Mouse (Mus musculus): Measurements from ENCODE around the gene Akr1b3. TPM values are rescaled to one million over a fixed set of nuclear protein-coding genes. Genes with fewer than 3 reads are reported as not detected.

Gene Akr1b3
- total and polyA plus RNA-seq, 2 experiments from 2014 or later, result 88.6 to 98.3 TPM

GRCm38 (mm10) chr6:34272462-34272861 is 44.8 kb downstream of the Akr1b3 start:
- no peak overlapping the region for H3K27ac ChIP-seq (ENCODE audit: low read depth, low read length)
- H3K4me1 ChIP-seq (ENCODE audit: insufficient read depth), result no peaks in the 10 kb centered on the region
- no peak overlapping the region for H3K4me2 ChIP-seq (ENCODE audit: low read depth)
- H3K9me3 ChIP-seq (ENCODE audit: low read length), result no peaks in the 10 kb centered on the region
- 85% methylated on average over 5 of the region's 5 CpGs for WGBS
- DNase-seq (no peak), ATAC-seq (no peak)
- H3K36me3 ChIP-seq (ENCODE audit: insufficient read depth), result no peaks in the 10 kb centered on the region
- no peak for TF ChIP-seq CTCF (IDR thresholded peaks at IDR 0.05; ENCODE audit: low read depth)
- H3K4me3 ChIP-seq (ENCODE audit: low read depth, low read length), result no peak overlapping the region
- no peak overlapping the region for H3K9ac ChIP-seq
- no peaks in the 10 kb centered on the region for H3K27me3 ChIP-seq (ENCODE audit: insufficient read depth, low read length)

GRCm38 (mm10) chr6:34270717-34271116 is 46.6 kb downstream of the Akr1b3 start:
- Histone ChIP-seq H3K4me3 (ENCODE audit: low read depth, low read length) (no peak overlapping the region), H3K36me3 (ENCODE audit: insufficient read depth) (no peaks in the 10 kb centered on the region), H3K27ac (ENCODE audit: low read depth, low read length) (no peak overlapping the region), H3K27me3 (ENCODE audit: insufficient read depth, low read length) (no peaks in the 10 kb centered on the region), H3K4me1 (ENCODE audit: insufficient read depth) (no peaks in the 10 kb centered on the region), H3K4me2 (ENCODE audit: low read depth) (no peak overlapping the region), H3K9ac (no peak overlapping the region), H3K9me3 (ENCODE audit: low read length) (no peaks in the 10 kb centered on the region)
- no peak for TF ChIP-seq CTCF (IDR thresholded peaks at IDR 0.05; ENCODE audit: low read depth)
- WGBS, result 13% methylated on average over 6 of the region's 6 CpGs
- DNase-seq (peak; percentile 58), ATAC-seq (peak; percentile 76)

- Histone ChIP-seq H3K4me1 (ENCODE audit: insufficient read depth) (no peaks in the 10 kb centered on the region), H3K9me3 (ENCODE audit: low read length) (no peaks in the 10 kb centered on the region; the same call in 1 of the 2 replicates), H3K27ac (ENCODE audit: low read depth, low read length) (no peak overlapping the region), H3K36me3 (ENCODE audit: insufficient read depth) (no peaks in the 10 kb centered on the region), H3K4me2 (ENCODE audit: low read depth) (no peak overlapping the region), H3K4me3 (ENCODE audit: low read depth, low read length) (no peak overlapping the region), H3K27me3 (ENCODE audit: insufficient read depth, low read length) (no peaks in the 10 kb centered on the region), H3K9ac (no peak overlapping the region)
- 51% methylated on average over 5 of the region's 5 CpGs for WGBS
- DNase-seq, result no peak
- no peak for TF ChIP-seq CTCF (IDR thresholded peaks at IDR 0.05; ENCODE audit: low read depth)
- ATAC-seq, result no peak
Observed at GRCm38 (mm10) chr6:34258546-34258945, 58.7 kb downstream of the Akr1b3 start.

Other genes starting within 250 kb of the Akr1b3 start
- gene Slc35b4, start 140.4 kb downstream of the Akr1b3 start, total RNA-seq (2014; rRNA removed), result 24.0 and 26.2 TPM in 2 replicates
- gene Slc35b4, start 140.4 kb downstream of the Akr1b3 start, polyA plus RNA-seq (2015; fragmentation: Nextera tagmentation; extraction: Ambion mirVana), result 23.8 and 34.7 TPM in 2 replicates
- 1.1 and 3.6 TPM in 2 replicates for gene Akr1b8, start 36.6 kb upstream of the Akr1b3 start, total RNA-seq (2014; rRNA removed)
- gene Akr1b8, start 36.6 kb upstream of the Akr1b3 start, polyA plus RNA-seq (2015; fragmentation: Nextera tagmentation; extraction: Ambion mirVana), result 1.7 and 2.5 TPM in 2 replicates
- 8.4 and 9.0 TPM in 2 replicates for gene Akr1b10, start 66.7 kb upstream of the Akr1b3 start, total RNA-seq (2014; rRNA removed)
- 8.0 and 9.9 TPM in 2 replicates for gene Akr1b10, start 66.7 kb upstream of the Akr1b3 start, polyA plus RNA-seq (2015; fragmentation: Nextera tagmentation; extraction: Ambion mirVana)
- not detected in 2 replicates for gene Akr1b7, start 94.9 kb upstream of the Akr1b3 start, total RNA-seq (2014; rRNA removed)
- gene Akr1b7, start 94.9 kb upstream of the Akr1b3 start, polyA plus RNA-seq (2015; fragmentation: Nextera tagmentation; extraction: Ambion mirVana), result 0.19 TPM in 1 of 2 replicates, not detected in the other
- 49.6 and 49.9 TPM in 2 replicates for gene Bpgm, start 158.7 kb upstream of the Akr1b3 start, total RNA-seq (2014; rRNA removed)
- 70.3 and 72.6 TPM in 2 replicates for gene Bpgm, start 158.7 kb upstream of the Akr1b3 start, polyA plus RNA-seq (2015; fragmentation: Nextera tagmentation; extraction: Ambion mirVana)